Mouse (Mus musculus) lung, embryonic 16.5 days (tissue): Measurements from ENCODE around the gene Igf2bp2. TPM values are rescaled to one million over a fixed set of nuclear protein-coding genes. Genes with fewer than 3 reads are reported as not detected.

Experiments used
- ATAC-seq: fragments of 200-750 bp; cut with Nextera tagmentation; 2 replicates; pipeline ENCODE4 v1.8.0; 2017; ENCODE audit warnings: low read depth, mild to moderate bottlenecking, moderate library complexity
- H3K27ac ChIP-seq: fragments of 300-500 bp; sonication (generic); 2 replicates; pipeline ENCODE4 v1.5.1; 2014; ENCODE audit warnings: mild to moderate bottlenecking, control low read depth, low read length
- H3K27me3 ChIP-seq: fragments of 300-500 bp; sonication (generic); 2 replicates; pipeline ENCODE4 v1.6.1; 2014; ENCODE audit warnings: low read depth, low read length, mixed read lengths; ENCODE audit not compliant: control insufficient read depth, insufficient read depth
- H3K36me3 ChIP-seq: fragments of 300-500 bp; sonication (generic); 2 replicates; pipeline ENCODE4 v1.6.1; 2014; ENCODE audit warnings: low read length; ENCODE audit not compliant: control insufficient read depth, insufficient read depth
- H3K4me1 ChIP-seq: fragments of 300-500 bp; sonication (generic); replicated peaks from 2 replicates; pipeline ENCODE4 v1.6.1; 2014; ENCODE audit warnings: low read length, mixed read lengths; ENCODE audit not compliant: control insufficient read depth, insufficient read depth
- H3K4me2 ChIP-seq: fragments of 300-500 bp; sonication (generic); 2 replicates; pipeline ENCODE4 v1.6.1; 2014; ENCODE audit warnings: low read depth, low read length, control low read depth
- H3K4me3 ChIP-seq: fragments of 300-500 bp; sonication (generic); 2 replicates; pipeline ENCODE4 v1.5.1; 2014; ENCODE audit warnings: mild to moderate bottlenecking, low read length, control low read depth
- H3K9ac ChIP-seq: fragments of 300-500 bp; sonication (generic); 2 replicates; pipeline ENCODE4 v1.6.1; 2014; ENCODE audit warnings: low read length, control low read depth
- H3K9me3 ChIP-seq: fragments of 300-500 bp; sonication (generic); 2 replicates; pipeline ENCODE4 v1.6.1; 2016; ENCODE audit warnings: low read length; ENCODE audit not compliant: control insufficient read depth
- WGBS: fragments of 180-500 bp; shearing (Covaris S2); extraction: QIAGEN DNeasy Blood & Tissue Kit; methylation state at CpG from one replicate; pipeline ENCODE4 v1.1.7; 2014; 5-methylcytosine and 5-hydroxymethylcytosine counted together
- polyA plus RNA-seq: library from polyadenylated mRNA; unstranded; fragments of >200 nt; fragmentation: Nextera tagmentation; extraction: Ambion mirVana; gene quantifications from 2 replicates; pipeline ENCODE4 v1.2.1, GENCODE M21; 2015

Igf2bp2 gene
- polyA plus RNA-seq, 1 experiment from 2014 or later, result 49.4 TPM

DNA sequence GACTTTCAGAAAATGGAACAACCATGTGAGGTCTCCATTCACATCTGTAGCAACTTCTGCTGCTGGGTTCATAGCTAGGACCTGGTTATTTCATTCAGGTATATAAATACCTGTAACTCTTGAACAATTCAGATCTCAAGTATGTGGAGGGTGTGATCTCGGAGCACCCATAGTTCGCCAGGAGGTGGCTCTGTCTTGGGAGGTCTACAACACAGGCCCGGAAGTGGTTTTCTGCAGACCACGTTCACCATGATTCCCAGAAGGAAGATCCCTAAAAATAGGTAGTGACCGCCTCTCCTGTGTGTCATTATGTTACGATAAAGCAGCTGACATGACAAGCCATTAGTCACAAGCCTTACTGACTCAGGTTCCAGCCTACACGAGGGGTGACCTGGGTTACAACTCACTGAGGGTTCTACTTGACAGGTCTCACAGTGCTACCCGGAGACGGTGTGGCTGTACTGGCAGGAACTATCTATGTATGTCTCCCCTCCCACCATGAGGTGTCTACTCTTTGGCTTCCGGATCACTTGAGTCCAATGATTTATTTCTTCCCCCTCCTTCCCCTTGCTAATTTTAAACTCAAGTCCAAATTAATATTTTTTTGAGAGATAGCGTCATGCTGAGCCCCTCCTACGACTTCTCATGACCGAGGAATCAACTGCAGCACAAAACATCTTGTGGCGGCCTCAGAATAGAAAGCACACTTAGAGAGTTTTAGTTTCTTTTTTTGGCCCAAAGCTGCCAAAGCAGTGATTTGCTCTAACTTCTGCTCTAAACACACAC is 44.2 kb downstream of the Igf2bp2 start:
- no peak overlapping the region for H3K4me3 ChIP-seq
- no peak overlapping the region for H3K27ac ChIP-seq
- ATAC-seq, result peak; percentile 47; the same call in 1 of the 2 replicates
- H3K4me1 ChIP-seq, result no peaks in the 10 kb centered on the region
- H3K36me3 ChIP-seq, result no peaks in the 10 kb centered on the region
- no peaks in the 10 kb centered on the region for H3K9me3 ChIP-seq
- no peak overlapping the region for H3K9ac ChIP-seq
- 71% methylated on average over 14 of the region's 14 CpGs for WGBS
- no peak overlapping the region for H3K4me2 ChIP-seq
- no peaks in the 10 kb centered on the region for H3K27me3 ChIP-seq

DNA sequence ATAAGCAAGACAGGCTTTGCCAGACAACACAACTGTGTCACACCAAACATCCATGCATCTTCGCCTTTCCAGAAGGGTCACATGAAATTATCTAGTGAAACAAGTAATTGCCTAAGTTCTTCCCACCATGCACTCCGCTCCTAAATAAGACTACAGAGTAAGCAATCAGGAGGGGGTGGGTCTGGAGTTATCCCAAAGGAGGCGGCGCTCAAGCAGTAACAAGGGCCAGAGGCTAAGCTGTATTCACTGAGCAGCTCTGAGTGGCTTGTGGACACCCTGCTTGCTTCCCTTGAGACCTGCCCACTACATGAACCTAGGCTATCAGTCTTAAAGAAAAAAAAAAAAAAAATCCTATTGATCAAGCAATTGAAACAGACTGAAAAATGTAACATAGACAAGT is 44.9 kb downstream of the Igf2bp2 start:
- no peak overlapping the region for H3K27ac ChIP-seq
- no peaks in the 10 kb centered on the region for H3K4me1 ChIP-seq
- no peak overlapping the region for H3K4me3 ChIP-seq
- WGBS, result 91% methylated on average over 4 of the region's 4 CpGs
- H3K27me3 ChIP-seq, result no peaks in the 10 kb centered on the region
- H3K9me3 ChIP-seq, result no peaks in the 10 kb centered on the region
- no peak overlapping the region for H3K9ac ChIP-seq
- H3K4me2 ChIP-seq, result no peak overlapping the region
- no peaks in the 10 kb centered on the region for H3K36me3 ChIP-seq
- no peak for ATAC-seq

DNA sequence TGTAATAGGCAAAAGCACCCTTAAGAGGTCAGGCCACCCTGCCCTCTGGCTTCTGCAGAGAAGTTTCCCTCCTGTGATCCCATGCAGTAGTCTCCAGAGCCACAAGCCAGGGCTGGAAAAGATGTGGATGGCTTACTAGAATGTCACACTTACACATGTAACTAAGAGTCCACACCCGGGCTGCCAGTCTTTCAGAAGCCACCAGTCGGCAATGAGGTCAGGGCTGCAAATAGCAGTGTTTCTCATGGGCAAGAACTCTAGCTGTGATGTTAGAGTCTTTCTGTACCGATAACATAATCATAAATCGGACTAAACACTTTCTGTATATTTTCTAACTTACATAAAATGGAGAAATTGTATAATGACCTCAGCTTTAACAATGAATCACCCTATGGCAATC is 46.4 kb downstream of the Igf2bp2 start:
- Histone ChIP-seq H3K36me3 (no peaks in the 10 kb centered on the region), H3K9me3 (no peaks in the 10 kb centered on the region), H3K27ac (no peak overlapping the region), H3K4me3 (no peak overlapping the region), H3K4me2 (no peak overlapping the region), H3K4me1 (no peaks in the 10 kb centered on the region), H3K9ac (no peak overlapping the region), H3K27me3 (no peaks in the 10 kb centered on the region)
- ATAC-seq, result no peak
- 90% methylated on average over 4 of the region's 4 CpGs for WGBS

DNA sequence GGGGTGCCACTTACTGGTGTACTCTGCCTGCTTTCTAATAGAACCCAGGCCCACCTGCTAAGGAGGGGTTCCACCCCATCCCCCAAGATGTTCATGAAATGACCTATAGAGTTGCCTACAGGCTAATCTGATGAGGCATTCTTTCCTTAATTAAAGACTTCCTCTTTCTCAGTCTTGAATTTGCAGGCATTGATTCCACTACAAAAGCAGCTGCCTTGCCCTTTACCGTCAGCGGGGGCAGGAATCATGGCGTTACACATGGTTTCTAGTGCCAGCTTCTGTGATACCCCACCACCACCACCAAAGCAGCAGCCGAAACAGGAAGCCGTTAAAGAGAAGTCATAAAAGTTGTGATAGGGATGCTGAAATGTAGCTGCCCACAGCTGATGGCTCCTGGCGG is 47.0 kb downstream of the Igf2bp2 start:
- no peak for ATAC-seq
- H3K9ac ChIP-seq, result no peak overlapping the region
- no peaks in the 10 kb centered on the region for H3K36me3 ChIP-seq
- H3K4me3 ChIP-seq, result no peak overlapping the region
- H3K27me3 ChIP-seq, result no peaks in the 10 kb centered on the region
- no peak overlapping the region for H3K27ac ChIP-seq
- WGBS, result 89% methylated on average over 6 of the region's 6 CpGs
- no peaks in the 10 kb centered on the region for H3K4me1 ChIP-seq
- H3K9me3 ChIP-seq, result no peaks in the 10 kb centered on the region
- no peak overlapping the region for H3K4me2 ChIP-seq

DNA sequence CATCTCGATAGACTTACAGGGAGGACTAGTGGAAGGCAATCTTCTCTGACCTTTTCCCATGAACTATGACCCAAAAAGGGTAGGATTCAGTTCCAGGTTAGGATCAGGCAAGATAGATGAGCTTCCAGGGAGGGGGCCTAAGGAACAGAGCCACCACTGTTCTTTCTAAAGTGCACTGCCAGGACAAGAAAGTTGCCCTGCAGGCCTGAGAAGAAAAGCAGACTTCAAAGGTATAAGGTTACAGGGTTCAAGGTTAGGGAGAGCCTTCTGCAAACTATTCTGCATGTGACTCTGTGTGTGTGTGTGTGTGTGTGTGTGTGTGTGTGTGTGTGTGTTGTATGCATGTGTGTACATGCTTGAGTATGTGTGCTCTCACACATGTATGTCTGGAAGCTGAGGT is 53.1 kb downstream of the Igf2bp2 start:
- H3K4me2 ChIP-seq, result no peak overlapping the region
- no peaks in the 10 kb centered on the region for H3K9me3 ChIP-seq
- H3K4me3 ChIP-seq, result no peak overlapping the region
- H3K27ac ChIP-seq, result no peak overlapping the region
- no peak for ATAC-seq
- no peaks in the 10 kb centered on the region for H3K36me3 ChIP-seq
- H3K4me1 ChIP-seq, result 0 out of 2 replicates have a peak, but pooled peaks cover 3% of the 10 kb centered on the region
- WGBS, result 68% methylated on average over 1 of the region's 1 CpGs
- H3K27me3 ChIP-seq, result no peaks in the 10 kb centered on the region
- no peak overlapping the region for H3K9ac ChIP-seq

DNA sequence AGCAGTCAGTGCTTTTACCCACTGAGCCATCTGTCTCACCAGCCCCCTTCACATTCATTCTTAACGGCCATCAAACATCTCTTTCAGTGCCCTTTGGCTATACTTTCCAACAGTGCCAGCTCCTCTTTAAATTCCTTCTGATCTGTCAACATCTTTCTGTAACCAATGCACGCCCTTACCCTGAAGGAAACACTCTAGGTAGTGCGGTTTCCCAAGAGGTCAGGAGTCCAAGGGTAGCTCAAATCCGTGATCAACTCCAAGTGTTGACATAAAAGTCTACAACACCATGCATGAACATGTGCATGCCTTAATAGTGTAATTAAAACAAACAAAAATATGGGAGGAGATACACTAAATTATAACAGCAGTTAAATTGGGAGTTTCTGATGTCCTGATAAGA is 53.9 kb downstream of the Igf2bp2 start:
- no peaks in the 10 kb centered on the region for H3K27me3 ChIP-seq
- no peak overlapping the region for H3K9ac ChIP-seq
- H3K4me2 ChIP-seq, result no peak overlapping the region
- WGBS, result 48% methylated on average over 4 of the region's 4 CpGs
- H3K4me1 ChIP-seq, result 0 out of 2 replicates have a peak, but pooled peaks cover 3% of the 10 kb centered on the region
- H3K9me3 ChIP-seq, result no peaks in the 10 kb centered on the region
- H3K36me3 ChIP-seq, result no peaks in the 10 kb centered on the region
- no peak overlapping the region for H3K27ac ChIP-seq
- ATAC-seq, result no peak
- no peak overlapping the region for H3K4me3 ChIP-seq

DNA sequence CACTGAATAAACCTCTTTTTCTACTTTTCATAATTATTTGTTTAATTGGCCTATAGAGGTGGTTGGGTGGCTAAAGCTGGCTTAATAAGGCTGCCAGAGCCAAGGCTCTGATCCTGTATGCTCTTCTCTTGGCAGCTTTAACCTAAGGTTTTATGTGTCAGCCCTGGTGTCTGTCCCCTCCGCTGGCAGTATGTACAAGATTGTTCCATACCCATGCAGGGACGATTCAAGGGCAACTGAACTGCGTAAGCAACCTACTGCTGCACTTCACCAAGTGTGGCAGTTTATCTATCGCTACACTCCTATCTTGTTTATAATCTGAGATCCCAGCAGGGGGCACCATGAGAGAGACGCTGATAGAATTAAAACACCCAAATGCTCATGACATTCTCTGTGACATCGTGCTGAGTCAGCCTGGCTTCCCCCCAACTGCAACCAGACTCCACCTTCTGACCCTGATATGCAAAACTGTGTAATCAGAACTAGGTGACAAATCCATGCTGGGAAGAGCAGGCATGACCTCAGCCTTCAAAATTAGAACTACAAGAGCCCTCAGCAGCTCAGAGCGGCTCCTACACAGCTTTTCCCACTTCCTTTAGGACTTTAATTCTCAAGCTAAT is 55.1 kb downstream of the Igf2bp2 start:
- WGBS, result 55% methylated on average over 7 of the region's 7 CpGs
- Histone ChIP-seq H3K27me3 (no peaks in the 10 kb centered on the region), H3K4me3 (no peak overlapping the region), H3K9me3 (no peaks in the 10 kb centered on the region), H3K9ac (no peak overlapping the region), H3K4me2 (no peak overlapping the region), H3K4me1 (0 out of 2 replicates have a peak, but pooled peaks cover 3% of the 10 kb centered on the region), H3K36me3 (no peaks in the 10 kb centered on the region), H3K27ac (no peak overlapping the region)
- ATAC-seq, result peak; percentile 34; the same call in 1 of the 2 replicates

DNA sequence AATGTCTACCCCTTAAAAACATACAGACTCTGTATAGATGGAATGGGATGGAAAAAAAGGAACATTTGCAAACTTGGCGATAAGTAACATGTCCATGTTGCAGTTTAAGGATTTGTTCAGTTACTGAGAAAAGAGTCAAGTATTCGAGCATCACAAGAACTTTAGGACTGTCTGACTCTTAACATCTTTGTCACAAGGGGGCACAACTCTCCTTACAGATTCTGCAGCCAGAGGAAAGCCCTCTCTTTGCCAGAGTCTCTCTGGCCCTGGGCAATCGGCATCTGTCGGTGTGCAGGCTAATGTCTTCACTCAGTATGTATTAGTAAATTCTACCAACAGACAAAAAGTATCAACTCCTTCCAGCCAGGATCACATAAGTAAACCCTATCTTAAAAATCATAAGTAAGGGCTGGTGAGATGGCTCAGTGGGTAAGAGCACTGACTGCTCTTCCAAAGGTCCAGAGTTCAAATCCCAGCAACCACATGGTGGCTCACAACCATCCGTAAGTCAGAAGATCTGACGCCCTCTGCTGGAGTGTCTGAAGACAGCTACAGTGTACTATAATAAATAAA is 57.0 kb downstream of the Igf2bp2 start:
- 81% methylated on average over 6 of the region's 6 CpGs for WGBS
- no peak overlapping the region for H3K9ac ChIP-seq
- no peak overlapping the region for H3K4me3 ChIP-seq
- 0 out of 2 replicates have a peak, but pooled peaks cover 3% of the 10 kb centered on the region for H3K4me1 ChIP-seq
- H3K36me3 ChIP-seq, result no peaks in the 10 kb centered on the region
- no peak overlapping the region for H3K4me2 ChIP-seq
- ATAC-seq, result no peak
- H3K27ac ChIP-seq, result no peak overlapping the region
- H3K27me3 ChIP-seq, result no peaks in the 10 kb centered on the region
- no peaks in the 10 kb centered on the region for H3K9me3 ChIP-seq

DNA sequence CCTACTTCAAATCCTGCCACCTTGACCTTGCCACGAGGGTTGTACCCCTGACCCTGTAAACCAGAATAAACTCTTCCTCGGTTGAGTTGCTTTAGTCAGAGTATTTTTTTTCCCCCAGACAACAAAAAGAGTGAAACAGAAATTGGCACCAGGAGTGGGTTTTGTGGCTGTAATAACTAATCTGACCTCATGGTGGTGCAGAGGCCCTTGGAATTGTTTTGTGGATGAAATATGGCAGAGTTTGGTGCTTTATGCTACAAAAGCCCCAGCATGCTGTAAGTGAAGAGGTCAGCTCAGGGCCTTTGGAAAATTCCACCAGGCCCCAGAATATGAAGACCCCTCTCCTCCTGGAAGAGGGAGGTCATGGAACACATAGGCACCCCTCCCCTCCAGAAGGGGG is 63.0 kb downstream of the Igf2bp2 start:
- no peak for ATAC-seq
- Histone ChIP-seq H3K9ac (no peak overlapping the region), H3K4me2 (no peak overlapping the region), H3K27me3 (no peaks in the 10 kb centered on the region), H3K27ac (no peak overlapping the region), H3K9me3 (no peaks in the 10 kb centered on the region), H3K36me3 (peaks cover 7% of the 10 kb centered on the region), H3K4me3 (no peak overlapping the region), H3K4me1 (no peaks in the 10 kb centered on the region)
- 78% methylated on average over 2 of the region's 2 CpGs for whole genome bisulfite sequencing
